Mouse (Mus musculus) lung, embryonic 15.5 days (tissue): ENCODE data around the gene Steap3. TPM values are rescaled to one million over a fixed set of nuclear protein-coding genes. Genes with fewer than 3 reads are reported as not detected.
A peak's percentile ranks its signal among the peaks of the same experiment; 100 is the strongest.

Source experiments
- ATAC-seq: fragments of 200-750 bp; cut with Nextera tagmentation; 2 replicates; pipeline ENCODE4 v1.8.0; 2017; ENCODE audit warnings: moderate number of reproducible peaks, borderline replicate concordance; ENCODE audit not compliant: low FRiP score, low TSS enrichment; ENCODE audit errors: extremely low read depth
- H3K27ac ChIP-seq: fragments of 300-500 bp; sonication (generic); 2 replicates; pipeline ENCODE4 v1.5.1; 2015; ENCODE audit warnings: moderate library complexity, mild to moderate bottlenecking, inconsistent platforms
- H3K27me3 ChIP-seq: fragments of 300-500 bp; sonication (generic); 2 replicates; pipeline ENCODE4 v1.6.1; 2015; ENCODE audit warnings: inconsistent platforms
- H3K36me3 ChIP-seq: fragments of 300-500 bp; sonication (generic); 2 replicates; pipeline ENCODE4 v1.6.1; 2015; ENCODE audit warnings: inconsistent platforms
- H3K4me1 ChIP-seq: fragments of 300-500 bp; sonication (generic); 2 replicates; pipeline ENCODE4 v1.6.1; 2015; ENCODE audit warnings: inconsistent platforms
- H3K4me2 ChIP-seq: fragments of 300-500 bp; sonication (generic); 2 replicates; pipeline ENCODE4 v1.6.1; 2015; ENCODE audit warnings: inconsistent platforms, mild to moderate bottlenecking, moderate library complexity
- H3K4me3 ChIP-seq: fragments of 300-500 bp; sonication (generic); 2 replicates; pipeline ENCODE4 v1.5.1; 2015; ENCODE audit warnings: mild to moderate bottlenecking, inconsistent platforms
- H3K9ac ChIP-seq: fragments of 300-500 bp; sonication (generic); 2 replicates; pipeline ENCODE4 v1.6.1; 2015; ENCODE audit warnings: inconsistent platforms
- H3K9me3 ChIP-seq: fragments of 300-500 bp; sonication (generic); 2 replicates; pipeline ENCODE4 v1.6.1; 2016; ENCODE audit warnings: inconsistent platforms
- WGBS: fragments of 180-500 bp; shearing (Covaris S2); methylation state at CpG from one replicate; pipeline ENCODE4 v1.1.7; 2015; 5-methylcytosine and 5-hydroxymethylcytosine counted together
- polyA plus RNA-seq: library from polyadenylated mRNA; unstranded; fragments of >200 nt; fragmentation: Nextera tagmentation; extraction: Ambion mirVana; gene quantifications from 2 replicates; pipeline ENCODE4 v1.2.1, GENCODE M21; 2015

Gene Steap3
- polyA plus RNA-seq, 1 experiment from 2014 or later, result 3.0 TPM

- Histone ChIP-seq H3K4me2 (no peak overlapping the region), H3K27me3 (no peaks in the 10 kb centered on the region), H3K9me3 (no peaks in the 10 kb centered on the region), H3K27ac (no peak overlapping the region), H3K4me1 (0 out of 2 replicates have a peak, but pooled peaks cover 8% of the 10 kb centered on the region), H3K9ac (no peak overlapping the region), H3K4me3 (no peak overlapping the region), H3K36me3 (no peaks in the 10 kb centered on the region)
- no peak for ATAC-seq
- WGBS, result 90% methylated on average over 5 of the region's 5 CpGs
These were observed 22.7 kb downstream of the Steap3 start for GRCm38 (mm10) chr1:120249842-120250241.

GRCm38 (mm10) chr1:120248156-120248555, 24.3 kb downstream of the Steap3 start:
- Histone ChIP-seq H3K27me3 (no peaks in the 10 kb centered on the region), H3K9me3 (no peaks in the 10 kb centered on the region), H3K4me1 (0 out of 2 replicates have a peak, but pooled peaks cover 8% of the 10 kb centered on the region), H3K36me3 (no peaks in the 10 kb centered on the region), H3K9ac (no peak overlapping the region), H3K4me2 (no peak overlapping the region), H3K27ac (no peak overlapping the region), H3K4me3 (no peak overlapping the region)
- no peak for ATAC-seq
- WGBS, result 48% methylated on average over 5 of the region's 5 CpGs

GRCm38 (mm10) chr1:120247351-120247750, 25.2 kb downstream of the Steap3 start:
- H3K4me3 ChIP-seq, result no peak overlapping the region
- no peak overlapping the region for H3K27ac ChIP-seq
- no peaks in the 10 kb centered on the region for H3K9me3 ChIP-seq
- WGBS, result 56% methylated on average over 3 of the region's 3 CpGs
- no peak for ATAC-seq
- no peaks in the 10 kb centered on the region for H3K36me3 ChIP-seq
- 0 out of 2 replicates have a peak, but pooled peaks cover 8% of the 10 kb centered on the region for H3K4me1 ChIP-seq
- no peak overlapping the region for H3K4me2 ChIP-seq
- H3K27me3 ChIP-seq, result no peaks in the 10 kb centered on the region
- H3K9ac ChIP-seq, result no peak overlapping the region

- Histone ChIP-seq H3K36me3 (no peaks in the 10 kb centered on the region), H3K27ac (no peak overlapping the region), H3K9me3 (no peaks in the 10 kb centered on the region), H3K4me1 (0 out of 2 replicates have a peak, but pooled peaks cover 8% of the 10 kb centered on the region), H3K4me3 (no peak overlapping the region), H3K27me3 (no peaks in the 10 kb centered on the region), H3K4me2 (no peak overlapping the region), H3K9ac (no peak overlapping the region)
- ATAC-seq, result no peak
- WGBS, result 88% methylated on average over 8 of the region's 8 CpGs
These were observed 25.6 kb downstream of the Steap3 start for GRCm38 (mm10) chr1:120246946-120247345.

GRCm38 (mm10) chr1:120245661-120246131, 26.8 kb downstream of the Steap3 start:
- Histone ChIP-seq H3K4me2 (no peak overlapping the region), H3K4me1 (0 out of 2 replicates have a peak, but pooled peaks cover 8% of the 10 kb centered on the region), H3K36me3 (no peaks in the 10 kb centered on the region), H3K9me3 (no peaks in the 10 kb centered on the region), H3K4me3 (no peak overlapping the region), H3K27me3 (no peaks in the 10 kb centered on the region), H3K27ac (no peak overlapping the region), H3K9ac (no peak overlapping the region)
- no peak for ATAC-seq
- 48% methylated on average over 4 of the region's 4 CpGs for WGBS

- 70% methylated on average over 11 of the region's 11 CpGs for WGBS
- H3K27ac ChIP-seq, result no peak overlapping the region
- no peak for ATAC-seq
- no peaks in the 10 kb centered on the region for H3K36me3 ChIP-seq
- no peak overlapping the region for H3K4me2 ChIP-seq
- no peak overlapping the region for H3K9ac ChIP-seq
- H3K4me3 ChIP-seq, result no peak overlapping the region
- H3K9me3 ChIP-seq, result no peaks in the 10 kb centered on the region
- H3K4me1 ChIP-seq, result 0 out of 2 replicates have a peak, but pooled peaks cover 8% of the 10 kb centered on the region
- H3K27me3 ChIP-seq, result no peaks in the 10 kb centered on the region
These were observed 27.9 kb downstream of the Steap3 start for GRCm38 (mm10) chr1:120244646-120245045.

- H3K36me3 ChIP-seq, result no peaks in the 10 kb centered on the region
- H3K4me1 ChIP-seq, result 0 out of 2 replicates have a peak, but pooled peaks cover 8% of the 10 kb centered on the region
- no peak overlapping the region for H3K27ac ChIP-seq
- H3K4me3 ChIP-seq, result no peak overlapping the region
- WGBS, result 71% methylated on average over 11 of the region's 11 CpGs
- H3K9ac ChIP-seq, result no peak overlapping the region
- no peaks in the 10 kb centered on the region for H3K27me3 ChIP-seq
- ATAC-seq, result no peak
- H3K4me2 ChIP-seq, result no peak overlapping the region
- no peaks in the 10 kb centered on the region for H3K9me3 ChIP-seq
These were observed 28.5 kb downstream of the Steap3 start for GRCm38 (mm10) chr1:120243987-120244386.

GRCm38 (mm10) chr1:120237068-120237467, 35.4 kb downstream of the Steap3 start:
- no peaks in the 10 kb centered on the region for H3K27me3 ChIP-seq
- H3K4me1 ChIP-seq, result no peaks in the 10 kb centered on the region
- ATAC-seq, result no peak
- no peak overlapping the region for H3K9ac ChIP-seq
- H3K4me3 ChIP-seq, result no peak overlapping the region
- WGBS, result 75% methylated on average over 1 of the region's 1 CpGs
- H3K4me2 ChIP-seq, result no peak overlapping the region
- H3K36me3 ChIP-seq, result no peaks in the 10 kb centered on the region
- H3K9me3 ChIP-seq, result no peaks in the 10 kb centered on the region
- H3K27ac ChIP-seq, result no peak overlapping the region

GRCm38 (mm10) chr1:120236424-120236823, 36.1 kb downstream of the Steap3 start:
- no peaks in the 10 kb centered on the region for H3K27me3 ChIP-seq
- H3K9ac ChIP-seq, result no peak overlapping the region
- ATAC-seq, result no peak
- H3K4me3 ChIP-seq, result no peak overlapping the region
- WGBS, result 77% methylated on average over 14 of the region's 14 CpGs
- no peak overlapping the region for H3K4me2 ChIP-seq
- H3K36me3 ChIP-seq, result no peaks in the 10 kb centered on the region
- no peaks in the 10 kb centered on the region for H3K4me1 ChIP-seq
- H3K27ac ChIP-seq, result no peak overlapping the region
- H3K9me3 ChIP-seq, result no peaks in the 10 kb centered on the region

GRCm38 (mm10) chr1:120235631-120236215, 36.8 kb downstream of the Steap3 start:
- ATAC-seq, result no peak
- Histone ChIP-seq H3K27me3 (no peaks in the 10 kb centered on the region), H3K9me3 (no peaks in the 10 kb centered on the region), H3K36me3 (no peaks in the 10 kb centered on the region), H3K9ac (no peak overlapping the region), H3K4me1 (no peaks in the 10 kb centered on the region), H3K27ac (no peak overlapping the region), H3K4me2 (no peak overlapping the region), H3K4me3 (no peak overlapping the region)
- WGBS, result 84% methylated on average over 6 of the region's 6 CpGs

- whole genome bisulfite sequencing, result 70% methylated on average over 6 of the region's 6 CpGs
- Histone ChIP-seq H3K4me1 (no peaks in the 10 kb centered on the region), H3K36me3 (no peaks in the 10 kb centered on the region), H3K4me2 (no peak overlapping the region), H3K9me3 (no peaks in the 10 kb centered on the region), H3K9ac (no peak overlapping the region), H3K27ac (no peak overlapping the region), H3K4me3 (no peak overlapping the region), H3K27me3 (no peaks in the 10 kb centered on the region)
- no peak for ATAC-seq
These were observed 40.3 kb downstream of the Steap3 start for GRCm38 (mm10) chr1:120232170-120232569.

- Histone ChIP-seq H3K9me3 (no peaks in the 10 kb centered on the region), H3K4me1 (no peaks in the 10 kb centered on the region), H3K4me3 (no peak overlapping the region), H3K27ac (no peak overlapping the region), H3K36me3 (no peaks in the 10 kb centered on the region), H3K27me3 (no peaks in the 10 kb centered on the region), H3K4me2 (no peak overlapping the region), H3K9ac (no peak overlapping the region)
- ATAC-seq, result 0 out of 2 replicates have a peak, but pooled peaks have one; percentile 19
- WGBS, result 21% methylated on average over 6 of the region's 6 CpGs
These were observed 41.2 kb downstream of the Steap3 start for GRCm38 (mm10) chr1:120231334-120231733.
